Mouse (Mus musculus) neural tube, embryonic 12.5 days (tissue): ENCODE data around the gene Ndufv2. TPM values are rescaled to one million over a fixed set of nuclear protein-coding genes. Genes with fewer than 3 reads are reported as not detected.
"Not testable (repeated sequence)": the region's sequence is repeated elsewhere in the genome, so short reads cannot be mapped to it uniquely, and the experiment has no call there.

Source experiments
- ATAC-seq: fragments of 200-750 bp; cut with Nextera tagmentation; 2 replicates; pipeline ENCODE4 v1.8.0; 2017; ENCODE audit warnings: low read depth, mild to moderate bottlenecking, moderate TSS enrichment, moderate library complexity; ENCODE audit not compliant: low FRiP score
- H3K27ac ChIP-seq: fragments of 300-500 bp; sonication (generic); 2 replicates; pipeline ENCODE4 v1.5.1; 2016
- H3K27me3 ChIP-seq: fragments of 300-500 bp; sonication (generic); replicated peaks from 2 replicates; pipeline ENCODE4 v1.6.1; 2016; ENCODE audit warnings: mild to moderate bottlenecking
- H3K36me3 ChIP-seq: fragments of 300-500 bp; sonication (generic); 2 replicates; pipeline ENCODE4 v1.6.1; 2016; ENCODE audit warnings: mild to moderate bottlenecking
- H3K4me1 ChIP-seq: fragments of 300-500 bp; sonication (generic); 2 replicates; pipeline ENCODE4 v1.6.1; 2016
- H3K4me2 ChIP-seq: fragments of 300-500 bp; sonication (generic); replicated peaks from 2 replicates; pipeline ENCODE4 v1.6.1; 2016; ENCODE audit warnings: mild to moderate bottlenecking
- H3K4me3 ChIP-seq: fragments of 300-500 bp; sonication (generic); 2 replicates; pipeline ENCODE4 v1.5.1; 2016
- H3K9ac ChIP-seq: fragments of 300-500 bp; sonication (generic); 2 replicates; pipeline ENCODE4 v1.6.1; 2016; ENCODE audit warnings: mild to moderate bottlenecking
- H3K9me3 ChIP-seq: fragments of 300-500 bp; sonication (generic); 2 replicates; pipeline ENCODE4 v1.6.1; 2016; ENCODE audit warnings: mild to moderate bottlenecking
- WGBS: fragments of 180-500 bp; shearing (Covaris S2); methylation state at CpG from one replicate; pipeline ENCODE4 v1.1.7; 2016; 5-methylcytosine and 5-hydroxymethylcytosine counted together
- polyA plus RNA-seq: library from polyadenylated mRNA; unstranded; fragments of >200 nt; fragmentation: Nextera tagmentation; extraction: Ambion mirVana; gene quantifications from 2 replicates; pipeline ENCODE4 v1.2.1, GENCODE M21; 2016

Ndufv2 gene
- polyA plus RNA-seq, 1 experiment from 2014 or later, result 308 TPM

DNA sequence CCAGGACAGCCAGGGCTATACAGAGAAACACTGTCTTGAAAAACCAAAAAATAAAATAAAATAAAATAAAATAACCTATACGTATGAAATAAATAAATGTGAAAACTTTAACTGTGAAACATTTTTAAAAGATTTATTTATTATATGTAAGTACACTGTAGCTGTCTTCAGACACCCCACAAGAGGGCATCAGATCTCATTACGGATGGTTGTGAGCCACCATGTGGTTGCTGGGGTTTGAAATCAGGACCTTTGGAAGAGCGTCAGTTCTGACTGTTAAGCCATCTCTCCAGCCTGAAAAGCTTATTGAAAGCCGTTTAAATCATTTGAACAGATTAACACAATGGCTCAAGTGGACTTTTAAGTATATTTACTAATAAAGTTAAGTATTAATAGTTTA lies 57.7 kb downstream of the Ndufv2 start:
- 87% methylated on average over 4 of the region's 4 CpGs for WGBS

DNA sequence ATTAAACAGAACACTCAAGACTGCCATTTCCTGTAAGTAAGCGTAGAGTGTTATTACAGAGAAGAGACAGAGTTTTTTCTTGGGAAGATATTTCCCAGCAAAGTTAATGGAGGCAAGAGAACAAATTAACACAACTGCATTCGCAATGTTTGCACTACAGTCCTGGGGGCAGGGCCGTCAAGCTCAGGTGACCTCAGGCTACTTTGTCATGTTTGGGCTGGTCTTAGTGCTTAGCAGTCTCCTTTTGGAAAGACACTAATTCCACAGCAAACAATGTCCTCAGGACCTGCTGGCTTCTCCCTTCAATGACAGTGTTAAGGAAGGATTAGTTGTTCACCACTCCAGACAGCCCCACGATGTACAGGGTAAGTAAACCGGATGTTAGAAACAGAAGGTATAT lies 60.3 kb downstream of the Ndufv2 start:
- H3K36me3 ChIP-seq, result peaks cover 7% of the 10 kb centered on the region; the same call in 1 of the 2 replicates
- no peak overlapping the region for H3K27ac ChIP-seq
- WGBS, result 91% methylated on average over 5 of the region's 5 CpGs
- H3K9me3 ChIP-seq, result no peaks in the 10 kb centered on the region
- no peaks in the 10 kb centered on the region for H3K27me3 ChIP-seq
- H3K4me2 ChIP-seq, result no peak overlapping the region
- ATAC-seq, result no peak
- no peaks in the 10 kb centered on the region for H3K4me1 ChIP-seq
- no peak overlapping the region for H3K9ac ChIP-seq
- H3K4me3 ChIP-seq, result no peak overlapping the region

More for the DNA sequence above, 57.7 kb downstream of the Ndufv2 start:
- H3K27me3 ChIP-seq, H3K9me3 ChIP-seq, H3K4me2 ChIP-seq, H3K9ac ChIP-seq, H3K4me1 ChIP-seq, H3K27ac ChIP-seq, H3K36me3 ChIP-seq, ATAC-seq, H3K4me3 ChIP-seq: not testable (repeated sequence)

DNA sequence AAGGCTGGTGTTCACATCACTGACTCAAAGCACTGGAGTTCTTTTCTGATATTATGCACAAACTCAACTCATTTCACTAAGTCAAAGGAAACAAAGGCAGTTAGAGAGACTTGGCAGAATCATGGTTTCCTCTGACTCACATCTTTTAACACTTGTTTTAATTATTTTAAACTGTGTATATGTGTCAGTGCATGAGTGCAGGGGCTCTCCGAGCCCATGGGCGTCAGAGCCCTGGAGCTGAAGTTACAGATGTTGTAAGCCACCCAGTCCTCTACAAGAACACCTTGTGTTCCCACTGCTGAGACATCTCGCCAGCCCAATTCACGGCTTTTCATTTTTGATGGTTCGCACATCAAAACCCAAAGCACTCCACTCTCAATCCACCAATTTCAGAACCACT lies 68.1 kb downstream of the Ndufv2 start:
- Histone ChIP-seq H3K4me2 (no peak overlapping the region), H3K27me3 (no peaks in the 10 kb centered on the region), H3K36me3 (peaks cover 7% of the 10 kb centered on the region; the same call in 1 of the 2 replicates), H3K27ac (no peak overlapping the region), H3K4me3 (no peak overlapping the region), H3K9me3 (no peaks in the 10 kb centered on the region), H3K4me1 (no peaks in the 10 kb centered on the region), H3K9ac (no peak overlapping the region)
- 92% methylated on average over 5 of the region's 5 CpGs for WGBS
- no peak for ATAC-seq

DNA sequence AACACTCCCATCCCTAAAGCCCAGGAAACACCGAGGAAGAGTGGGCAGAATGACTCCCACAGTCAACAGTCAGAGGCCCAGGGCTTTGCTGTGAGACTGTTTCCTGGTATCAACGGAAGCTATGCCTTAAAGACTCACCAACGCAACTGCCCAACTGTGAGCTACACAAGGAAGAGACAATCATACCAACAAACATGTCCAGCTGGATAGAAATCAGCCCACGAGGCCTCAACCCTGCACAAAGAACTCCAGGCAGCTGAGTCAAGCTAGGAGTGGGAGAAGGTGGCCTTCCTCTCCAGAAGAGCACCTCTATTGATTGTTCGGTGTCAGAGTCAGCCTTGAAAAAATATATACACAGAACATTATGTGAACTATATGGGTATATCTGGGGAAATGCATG lies 69.4 kb downstream of the Ndufv2 start:
- Histone ChIP-seq H3K36me3 (peaks cover 12% of the 10 kb centered on the region), H3K9ac (no peak overlapping the region), H3K27ac (no peak overlapping the region), H3K4me2 (no peak overlapping the region), H3K27me3 (no peaks in the 10 kb centered on the region), H3K9me3 (no peaks in the 10 kb centered on the region), H3K4me1 (no peaks in the 10 kb centered on the region), H3K4me3 (no peak overlapping the region)
- ATAC-seq, result no peak
- 94% methylated on average over 5 of the region's 5 CpGs for WGBS

Other genes with a start within 250 kb of the Ndufv2 start
- gene Ralbp1, start 215.8 kb downstream of the Ndufv2 start, polyA plus RNA-seq, result 53.0 and 53.7 TPM in 2 replicates
- 75.0 and 79.0 TPM in 2 replicates for gene Twsg1, start 150.3 kb downstream of the Ndufv2 start, polyA plus RNA-seq
- 69.2 and 72.3 TPM in 2 replicates for gene Ankrd12, start 24.5 kb downstream of the Ndufv2 start, polyA plus RNA-seq
- 38.7 and 39.1 TPM in 2 replicates for gene Washc1, start 10.0 kb upstream of the Ndufv2 start, polyA plus RNA-seq
- gene Ddx11, start 22.0 kb upstream of the Ndufv2 start, polyA plus RNA-seq, result 17.1 and 18.0 TPM in 2 replicates